Mouse (Mus musculus) activated CD4-positive, CD25-positive, alpha-beta regulatory T cell, adult 4 months (primary cell): ENCODE measurements around the gene Gm7137. TPM values are rescaled to one million over a fixed set of nuclear protein-coding genes. Genes with fewer than 3 reads are reported as not detected.
"Not testable (repeated sequence)": the region's sequence is repeated elsewhere in the genome, so short reads cannot be mapped to it uniquely, and the experiment has no call there.

Source experiments
- ATAC-seq: one replicate; pipeline ENCODE4 v1.8.0; 2017
- polyA plus RNA-seq, 2 experiments: library from polyadenylated mRNA; unstranded; fragments of 100-300 nt; shearing (Covaris generic); gene quantifications; one replicate each; pipeline ENCODE4 v1.2.1; 2017

The Gm7137 gene
- polyA plus RNA-seq: not detected

DNA sequence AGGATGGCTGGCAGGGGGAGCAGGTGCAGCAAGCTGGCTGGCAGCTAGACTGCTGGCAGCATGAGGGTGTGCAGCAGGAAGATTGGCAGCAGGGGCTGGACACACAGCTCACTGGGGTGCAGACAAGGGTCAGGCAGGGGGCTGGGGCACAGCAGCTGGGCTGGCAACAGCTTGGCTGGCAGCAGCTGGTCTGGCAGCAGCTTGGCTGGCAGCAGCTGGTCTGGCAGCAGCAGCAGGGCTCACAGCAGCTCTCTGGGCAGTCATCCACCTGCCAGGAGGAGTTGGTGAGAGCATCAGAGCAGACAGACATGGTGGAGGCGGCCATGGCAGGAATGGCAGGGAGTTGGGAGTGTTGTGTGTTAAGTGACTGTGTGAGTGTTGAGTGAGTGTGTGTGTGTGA, at the start of gene Gm7137:
TSS of gene Gm7137 (minus strand) at position 325 of the 400 bp plus-strand sequence.
- not testable (repeated sequence) for ATAC-seq

DNA sequence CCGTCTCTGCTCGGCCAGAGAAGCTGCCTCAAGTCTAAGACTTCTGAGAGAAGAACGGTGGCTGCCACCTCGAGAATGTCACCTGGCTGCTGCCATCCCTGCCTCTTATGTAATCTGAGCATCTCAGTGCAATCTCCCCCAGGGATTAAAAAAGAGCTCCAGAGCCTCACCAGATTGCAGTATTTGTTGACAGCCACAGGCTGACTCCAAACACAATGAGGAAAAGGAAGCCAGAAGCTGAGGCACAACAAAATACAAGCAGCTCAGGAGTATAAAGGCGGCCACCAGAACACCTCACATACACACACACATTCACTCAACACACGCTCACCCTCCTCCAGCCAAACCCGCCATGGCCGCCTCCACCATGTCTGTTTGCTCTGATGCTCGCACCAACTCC, 47.6 kb upstream of the Gm7137 start, which contains the start of gene Krtap10-10:
TSS of gene Krtap10-10 (plus strand) at position 301 of the 400 bp plus-strand sequence.
- ATAC-seq: no peak

DNA sequence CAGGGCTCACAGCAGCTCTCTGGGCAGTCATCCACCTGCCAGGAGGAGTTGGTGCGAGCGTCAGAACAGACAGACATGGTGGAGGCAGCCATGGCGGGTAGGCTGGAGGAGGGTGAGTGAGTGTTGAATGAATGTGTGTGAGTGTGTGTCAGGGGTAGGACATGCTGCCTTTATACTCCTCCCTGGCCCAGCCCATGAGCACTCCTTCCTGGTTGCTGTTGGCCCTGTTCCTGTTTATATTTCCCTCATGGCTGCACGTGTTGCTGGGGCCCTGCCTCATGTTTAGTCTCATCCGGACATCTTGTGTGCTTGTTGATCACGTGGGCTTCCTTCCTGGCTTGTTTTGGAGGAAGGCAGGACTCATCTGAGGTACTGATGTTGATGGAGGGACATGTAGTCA, 39.0 kb upstream of the Gm7137 start, which contains the start of gene Krtap10-4:
TSS of gene Krtap10-4 (minus strand) at position 145 of the 400 bp plus-strand sequence.
- ATAC-seq: no peak

DNA sequence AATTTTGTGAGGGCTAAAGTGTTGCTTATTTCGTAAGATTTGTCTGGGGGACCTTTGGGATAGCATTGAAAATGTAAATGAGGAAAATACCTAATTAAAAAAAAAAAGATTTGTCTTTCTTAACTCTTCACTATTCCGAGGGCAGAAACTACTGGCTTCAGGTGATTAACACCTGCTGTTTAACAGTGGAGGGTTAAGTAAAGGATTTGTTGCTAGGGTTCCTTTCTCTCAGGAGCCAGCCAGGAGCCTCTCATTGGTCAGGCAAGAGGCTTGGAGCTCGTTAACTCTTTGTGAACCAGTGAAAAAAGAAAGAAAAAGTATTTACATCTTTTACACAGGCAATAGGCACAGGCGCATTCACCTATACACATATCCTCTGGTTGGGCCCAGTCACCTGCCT, 31.2 kb upstream of the Gm7137 start:
- ATAC-seq: no peak

DNA sequence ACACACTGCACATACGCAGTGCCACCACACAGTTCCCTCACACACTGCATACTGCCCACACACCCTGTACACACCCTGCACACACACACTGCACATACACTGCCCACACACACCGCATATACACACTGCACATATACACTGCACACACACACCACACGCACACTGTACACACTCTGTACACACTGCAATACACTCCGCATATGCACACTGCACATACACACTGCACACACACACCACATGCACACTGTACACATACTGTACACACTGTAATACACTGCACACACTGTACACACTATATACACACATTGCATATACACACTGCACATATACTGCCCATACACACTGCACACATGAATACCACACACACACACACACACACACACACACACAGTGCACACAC, 30.5 kb upstream of the Gm7137 start:
- no peak for ATAC-seq

DNA sequence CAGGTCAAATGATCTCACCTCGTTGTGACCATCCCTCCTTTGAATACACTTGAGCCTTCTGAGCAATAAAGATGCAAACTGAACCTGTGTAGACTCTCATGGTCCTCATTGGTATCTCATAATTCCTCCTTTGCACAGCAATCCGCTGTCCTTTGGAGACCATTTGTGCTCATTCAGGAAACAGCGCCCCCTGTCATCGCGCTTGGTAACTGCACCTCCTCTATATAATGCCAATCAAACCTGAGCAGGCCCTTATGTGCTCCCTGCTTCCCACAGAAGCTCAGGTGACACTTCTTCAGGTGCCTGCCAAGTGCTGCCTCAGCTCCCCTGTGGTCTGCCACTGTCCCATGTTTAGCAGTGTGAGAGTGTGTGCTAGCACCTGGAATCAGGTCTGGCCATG, 27.5 kb upstream of the Gm7137 start:
- no peak for ATAC-seq

DNA sequence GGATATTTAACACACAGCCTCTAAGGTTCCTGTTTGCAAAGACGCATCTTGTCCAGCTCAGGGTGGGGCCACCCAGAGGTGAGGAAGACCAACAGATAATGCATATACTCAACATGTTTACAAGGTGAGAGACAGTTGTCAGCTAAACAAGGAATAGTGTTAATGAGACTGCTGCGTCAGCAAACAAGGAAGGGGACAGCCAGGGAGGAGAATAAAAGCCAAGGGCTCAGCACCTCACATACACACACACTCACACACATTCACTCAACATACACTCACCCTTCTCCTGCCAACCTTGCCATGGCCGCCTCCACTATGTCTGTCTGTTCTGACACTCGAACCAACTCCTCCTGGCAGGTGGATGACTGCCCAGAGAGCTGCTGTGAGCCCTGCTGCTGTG, 26.4 kb upstream of the Gm7137 start, which contains the start of gene Gm2696:
TSS of gene Gm2696 (plus strand) at position 301 of the 400 bp plus-strand sequence.
- ATAC-seq: no peak

DNA sequence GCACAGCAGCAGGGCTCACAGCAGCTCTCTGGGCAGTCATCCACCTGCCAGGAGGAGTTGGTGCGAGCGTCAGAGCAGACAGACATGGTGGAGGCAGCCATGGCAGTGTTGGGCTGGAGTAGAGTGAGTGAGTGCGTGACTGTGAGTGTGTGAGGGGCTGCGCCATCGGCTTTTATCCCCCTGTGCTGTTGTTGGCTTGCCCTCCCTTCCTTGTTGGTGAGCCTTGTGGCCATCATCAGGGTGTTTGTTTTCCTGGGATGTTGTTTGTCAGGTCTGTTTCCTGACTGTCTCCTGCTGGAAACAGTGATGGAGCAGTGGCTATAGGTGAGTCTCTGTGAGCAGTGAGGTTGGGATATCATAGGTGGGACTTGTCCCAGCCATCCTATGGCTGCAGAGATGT, 23.7 kb upstream of the Gm7137 start, which contains the start of gene Gm9507:
TSS of gene Gm9507 (minus strand) at position 101 of the 400 bp plus-strand sequence.
- ATAC-seq: no peak

DNA sequence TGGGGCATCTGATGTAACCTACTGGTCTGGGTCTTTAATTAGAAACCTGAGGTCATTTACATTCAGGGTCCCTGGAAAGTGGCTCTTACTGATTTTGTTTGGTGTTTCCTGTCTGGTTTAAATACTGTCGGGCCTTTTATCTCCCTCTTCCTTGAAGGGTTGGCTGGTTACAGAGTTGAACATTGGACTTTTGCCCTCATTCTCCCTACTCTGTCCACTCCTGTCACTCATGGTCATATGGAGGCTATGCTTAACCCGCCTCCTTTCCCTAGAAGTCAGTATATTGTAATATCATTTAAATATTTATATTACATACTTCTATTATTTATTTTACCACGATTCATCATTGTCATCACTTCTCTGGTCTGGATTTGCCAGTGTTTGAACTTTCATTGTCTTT, 16.1 kb upstream of the Gm7137 start:
- no peak for ATAC-seq

DNA sequence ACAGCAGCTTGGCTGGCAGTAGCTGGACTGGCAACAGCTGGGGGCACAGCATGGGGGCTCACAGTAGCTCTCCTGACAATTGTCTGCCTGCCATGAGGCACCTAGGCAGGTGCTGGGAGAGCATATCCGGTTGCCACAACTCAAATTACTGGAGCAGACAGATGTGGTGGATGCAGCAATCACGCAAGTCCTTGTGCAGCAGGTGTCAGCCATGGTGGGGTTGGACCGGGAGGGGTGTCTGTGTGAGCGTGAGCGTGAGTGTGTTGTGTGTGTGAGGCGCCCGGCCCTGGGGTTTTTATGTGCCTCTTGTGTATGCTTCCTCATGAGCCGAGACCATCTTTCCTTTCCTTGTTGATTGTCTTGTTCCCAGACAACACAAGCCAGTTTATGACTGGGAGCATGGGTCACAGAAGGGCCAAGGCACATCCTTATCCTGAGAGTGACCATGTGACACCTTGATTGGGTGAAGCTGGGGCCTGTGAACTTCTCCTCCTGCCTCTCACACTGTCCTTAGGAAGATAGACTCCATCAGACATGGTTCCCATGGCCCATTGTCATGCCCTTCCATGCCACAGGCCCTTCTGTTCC, 11.0 kb upstream of the Gm7137 start, which contains the start of gene Gm19668:
TSS of gene Gm19668 (minus strand) at position 213 of the 588 bp plus-strand sequence.
- no peak for ATAC-seq

DNA sequence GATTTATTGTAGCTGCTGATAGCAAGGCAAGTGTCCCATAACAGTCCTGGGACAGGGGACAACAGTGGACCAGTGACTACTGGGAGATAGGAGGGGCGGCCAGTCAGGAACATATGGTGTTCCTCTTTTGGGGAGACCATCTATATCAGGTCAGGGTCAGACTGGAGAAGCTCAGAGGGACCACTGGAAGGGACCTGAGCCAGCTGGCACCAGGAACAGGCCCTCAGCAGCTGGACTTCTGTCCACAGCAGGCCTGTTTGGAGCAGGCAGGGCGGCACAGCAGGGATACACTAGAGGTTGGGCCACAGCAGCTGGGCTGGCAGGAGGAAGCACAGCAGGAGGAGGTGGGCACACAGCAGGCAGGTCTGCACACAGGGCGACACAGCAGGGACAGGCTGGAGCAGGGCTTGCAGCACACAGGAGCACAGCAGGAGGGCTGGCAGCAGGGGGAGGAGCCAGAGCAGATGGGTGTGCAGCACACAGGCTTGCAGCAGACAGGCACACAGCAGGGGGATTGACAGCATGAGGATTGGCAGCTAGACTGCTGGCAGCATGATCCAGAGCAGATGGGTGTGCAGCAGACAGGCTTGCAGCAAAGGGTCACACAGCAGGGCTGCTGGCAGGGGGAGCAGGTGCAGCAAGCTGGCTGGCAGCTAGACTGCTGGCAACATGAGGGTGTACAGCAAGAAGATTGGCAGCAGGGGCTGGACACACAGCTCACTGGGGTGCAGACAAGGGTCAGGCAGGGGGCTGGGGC, 10.3 kb upstream of the Gm7137 start:
- ATAC-seq: not testable (repeated sequence)

DNA sequence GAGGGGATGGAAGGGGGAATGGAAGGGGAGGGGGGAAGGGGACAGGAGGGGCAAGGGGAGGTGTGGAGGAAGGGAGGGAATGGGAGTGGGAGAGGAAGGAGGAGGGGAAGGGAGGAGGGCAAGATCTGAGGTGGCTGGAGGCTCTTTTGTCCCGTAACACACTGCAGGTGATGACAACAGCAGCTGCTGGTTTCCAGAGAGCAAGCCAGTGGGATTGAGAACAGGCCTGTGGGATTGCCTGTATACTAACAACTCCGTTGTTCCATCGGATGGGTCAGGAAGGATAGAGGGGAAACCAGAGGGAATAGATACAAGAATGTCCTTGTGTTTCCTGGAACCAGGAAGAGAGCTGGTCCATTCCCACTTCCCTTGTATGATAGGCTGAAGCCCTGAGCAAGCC, 9.7 kb upstream of the Gm7137 start:
- no peak for ATAC-seq

DNA sequence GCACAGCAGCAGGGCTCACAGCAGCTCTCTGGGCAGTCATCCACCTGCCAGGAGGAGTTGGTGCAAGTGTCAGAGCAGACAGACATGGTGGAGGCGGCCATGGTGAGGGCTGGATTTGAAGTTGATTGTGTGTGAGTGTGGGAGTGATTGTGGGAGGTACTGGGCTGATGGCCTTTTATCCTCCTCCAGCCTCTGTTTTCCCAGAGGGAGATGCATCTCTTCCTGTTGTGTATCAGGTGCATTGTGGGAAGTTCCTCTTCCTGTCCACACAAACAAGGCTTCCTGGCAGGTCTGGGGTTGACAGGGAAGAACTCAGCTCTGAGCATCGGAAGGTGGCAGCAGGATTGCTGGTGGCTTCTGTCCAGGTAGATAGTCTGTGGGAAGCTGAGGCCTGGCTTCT, 7.0 kb upstream of the Gm7137 start, which contains the start of gene Gm9639:
TSS of gene Gm9639 (minus strand) at position 101 of the 400 bp plus-strand sequence.
- ATAC-seq: no peak

DNA sequence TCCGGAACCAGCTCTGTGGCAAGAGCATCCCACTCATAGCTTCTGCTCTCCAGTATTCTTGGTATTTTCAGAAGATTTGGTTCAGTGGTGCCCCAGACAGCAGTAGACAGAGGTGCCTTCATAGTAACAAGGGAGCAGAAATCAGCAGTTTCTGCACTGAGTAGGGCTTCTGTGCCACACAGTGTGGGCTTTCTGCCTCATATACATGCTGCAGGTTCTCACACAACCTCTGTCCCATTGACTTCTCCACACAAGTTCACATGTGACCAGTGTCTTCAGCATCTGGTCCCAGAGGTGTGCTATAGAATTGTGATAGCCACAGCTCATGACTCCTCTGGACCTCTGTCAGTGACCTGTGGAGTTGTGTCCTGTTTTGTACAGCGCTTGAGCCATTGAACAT, 621 bp upstream of the Gm7137 start:
- no peak for ATAC-seq

DNA sequence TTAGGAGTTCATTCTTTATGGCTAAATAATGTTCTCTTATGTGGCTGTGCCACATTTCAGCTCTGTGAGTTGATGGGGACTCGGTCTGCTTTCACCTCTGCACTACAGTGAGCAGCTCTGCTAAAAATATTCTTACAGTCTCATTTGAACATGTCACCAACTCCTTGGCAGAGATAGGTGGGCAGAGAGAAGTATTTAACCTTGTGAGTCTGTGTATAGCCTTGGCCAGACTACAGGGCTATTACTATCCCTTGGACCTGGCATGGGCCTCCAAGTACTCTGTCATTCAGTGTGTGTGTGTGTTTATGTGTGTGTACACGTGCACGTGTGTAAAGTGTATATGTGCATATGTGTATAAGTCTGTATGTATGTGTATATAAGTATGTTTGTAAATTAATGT, 4.6 kb downstream of the Gm7137 start:
- not testable (repeated sequence) for ATAC-seq

DNA sequence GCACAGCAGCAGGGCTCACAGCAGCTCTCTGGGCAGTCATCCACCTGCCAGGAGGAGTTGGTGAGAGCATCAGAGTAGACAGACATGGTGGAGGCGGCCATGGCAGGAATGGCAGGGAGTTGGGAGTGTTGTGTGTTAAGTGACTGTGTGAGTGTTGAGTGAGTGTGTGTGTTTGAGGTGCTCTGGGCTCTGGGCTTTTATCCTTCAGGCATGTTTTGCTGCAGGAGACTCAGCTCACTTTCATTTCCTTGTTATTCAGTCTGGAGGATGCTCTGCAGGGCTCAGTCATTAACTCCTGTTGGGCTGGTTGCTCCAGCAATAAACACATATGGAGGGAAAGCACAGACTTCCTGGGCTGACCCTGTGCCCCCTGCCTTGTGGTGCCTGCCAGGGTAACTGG, 5.6 kb downstream of the Gm7137 start, which contains the start of gene Gm3250:
TSS of gene Gm3250 (minus strand) at position 101 of the 400 bp plus-strand sequence.
- ATAC-seq: not testable (repeated sequence)

DNA sequence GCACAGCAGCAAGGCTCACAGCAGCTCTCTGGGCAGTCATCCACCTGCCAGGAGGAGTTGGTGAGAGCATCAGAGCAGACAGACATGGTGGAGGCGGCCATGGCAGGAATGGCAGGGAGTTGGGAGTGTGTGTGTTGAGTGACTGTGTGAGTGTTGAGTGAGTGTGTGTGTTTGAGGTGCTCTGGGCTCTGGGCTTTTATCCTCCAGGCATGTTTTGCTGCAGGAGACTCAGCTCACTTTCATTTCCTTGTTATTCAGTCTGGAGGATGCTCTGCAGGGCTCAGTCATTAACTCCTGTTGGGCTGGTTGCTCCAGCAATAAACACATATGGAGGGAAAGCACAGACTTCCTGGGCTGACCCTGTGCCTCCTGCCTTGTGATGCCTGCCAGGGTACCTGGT, 11.2 kb downstream of the Gm7137 start, which contains the start of gene Gm7138:
TSS of gene Gm7138 (minus strand) at position 101 of the 400 bp plus-strand sequence.
- not testable (repeated sequence) for ATAC-seq

DNA sequence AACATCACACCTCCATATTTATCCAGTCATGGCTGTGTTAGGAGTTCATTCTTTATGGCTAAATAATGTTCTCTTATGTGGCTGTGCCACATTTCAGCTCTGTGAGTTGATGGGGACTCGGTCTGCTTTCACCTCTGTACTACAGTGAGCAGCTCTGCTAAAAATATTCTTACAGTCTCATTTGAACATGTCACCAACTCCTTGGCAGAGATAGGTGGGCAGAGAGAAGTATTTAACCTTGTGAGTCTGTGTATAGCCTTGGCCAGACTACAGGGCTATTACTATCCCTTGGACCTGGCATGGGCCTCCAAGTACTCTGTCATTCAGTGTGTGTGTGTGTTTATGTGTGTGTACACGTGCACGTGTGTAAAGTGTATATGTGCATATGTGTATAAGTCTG, 15.9 kb downstream of the Gm7137 start:
- not testable (repeated sequence) for ATAC-seq

DNA sequence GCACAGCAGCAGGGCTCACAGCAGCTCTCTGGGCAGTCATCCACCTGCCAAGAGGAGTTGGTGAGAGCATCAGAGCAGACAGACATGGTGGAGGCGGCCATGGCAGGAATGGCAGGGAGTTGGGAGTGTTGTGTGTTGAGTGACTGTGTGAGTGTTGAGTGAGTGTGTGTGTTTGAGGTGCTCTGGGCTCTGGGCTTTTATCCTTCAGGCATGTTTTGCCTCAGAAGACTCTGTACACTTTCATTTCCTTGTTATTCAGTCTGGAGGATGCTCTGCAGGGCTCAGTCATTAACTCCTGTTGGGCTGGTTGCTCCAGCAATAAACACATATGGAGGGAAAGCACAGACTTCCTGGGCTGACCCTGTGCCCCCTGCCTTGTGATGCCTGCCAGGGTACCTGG, 16.8 kb downstream of the Gm7137 start, which contains the start of gene Gm3238:
TSS of gene Gm3238 (minus strand) at position 101 of the 400 bp plus-strand sequence.
- ATAC-seq: not testable (repeated sequence)

DNA sequence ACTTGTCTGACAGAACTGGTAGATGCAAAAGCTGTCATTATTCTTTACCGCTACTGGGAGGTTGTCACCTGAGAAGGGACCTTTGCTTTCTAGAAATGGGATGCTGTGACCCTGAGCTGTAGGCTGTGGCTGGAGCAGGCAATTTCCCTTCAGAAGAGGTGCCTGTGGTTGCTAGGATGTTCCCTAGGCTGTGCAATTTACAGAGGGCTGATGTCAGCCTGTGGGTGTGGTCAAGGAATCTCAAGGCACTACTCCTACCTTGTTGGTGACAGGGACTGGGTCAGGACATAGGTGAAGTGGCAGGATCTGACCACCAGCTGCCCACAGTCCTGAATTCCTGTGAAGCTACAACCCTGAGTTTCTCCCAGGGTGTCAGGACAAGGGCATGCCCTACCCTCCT, 18.3 kb downstream of the Gm7137 start:
- ATAC-seq: no peak

DNA sequence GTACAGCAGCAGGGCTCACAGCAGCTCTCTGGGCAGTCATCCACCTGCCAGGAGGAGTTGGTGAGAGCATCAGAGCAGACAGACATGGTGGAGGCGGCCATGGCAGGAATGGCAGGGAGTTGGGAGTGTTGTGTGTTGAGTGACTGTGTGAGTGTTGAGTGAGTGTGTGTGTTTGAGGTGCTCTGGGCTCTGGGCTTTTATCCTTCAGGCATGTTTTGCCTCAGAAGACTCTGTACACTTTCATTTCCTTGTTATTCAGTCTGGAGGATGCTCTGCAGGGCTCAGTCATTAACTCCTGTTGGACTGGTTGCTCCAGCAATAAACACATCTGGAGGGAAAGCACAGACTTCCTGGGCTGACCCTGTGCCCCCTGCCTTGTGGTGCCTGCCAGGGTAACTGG, 28.4 kb downstream of the Gm7137 start, which contains the start of gene Gm3233:
TSS of gene Gm3233 (minus strand) at position 101 of the 400 bp plus-strand sequence.
- not testable (repeated sequence) for ATAC-seq

DNA sequence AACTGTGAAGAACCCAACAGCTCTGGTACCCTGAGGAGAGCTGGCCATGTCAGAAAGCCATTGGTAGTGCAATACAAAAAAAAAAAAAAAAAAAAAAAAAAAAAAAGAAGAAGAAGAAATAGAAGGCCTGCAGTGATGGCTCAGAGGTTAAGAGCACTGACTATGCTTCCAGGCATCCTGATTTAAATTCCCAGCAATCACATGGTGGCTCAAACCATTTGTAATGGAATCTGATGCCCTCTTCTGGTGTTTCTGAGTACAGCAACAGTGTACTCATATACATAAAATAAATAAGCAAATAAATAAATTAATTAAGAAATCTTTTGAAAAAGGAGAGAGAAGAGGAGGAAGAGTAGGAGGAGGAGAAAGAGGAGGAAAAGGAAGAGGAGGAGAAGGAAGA, 34.6 kb downstream of the Gm7137 start:
- no peak for ATAC-seq

DNA sequence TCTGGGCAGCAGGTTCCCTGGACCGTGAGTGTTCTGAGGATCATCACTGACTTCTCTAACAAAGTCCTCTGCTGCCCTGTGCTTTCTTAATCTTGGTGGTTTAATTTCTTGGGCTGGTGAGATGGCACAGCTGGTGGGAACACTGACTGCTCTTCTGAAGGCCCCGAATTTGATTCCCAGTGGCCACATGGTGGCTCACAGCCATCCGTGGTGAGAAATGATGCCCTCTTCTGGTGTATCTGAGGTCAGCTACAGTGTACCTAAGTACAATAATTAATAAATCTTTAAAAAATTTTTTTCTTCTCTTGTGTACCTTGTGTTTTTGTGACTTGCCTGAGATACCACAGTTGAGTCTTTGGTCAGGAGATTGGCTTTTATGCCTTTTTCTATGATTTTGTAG, 35.7 kb downstream of the Gm7137 start:
- ATAC-seq: not testable (repeated sequence)
